Mouse (Mus musculus) megakaryocyte, embryonic 14.5 days (primary cell): Measurements from ENCODE around the gene Stx2.

ENCODE experiments used
- FLI1 ChIP-seq: IDR thresholded peaks from 2 replicates; pipeline ENCODE4 v1.6.1; 2012; ENCODE audit warnings: low read length, inconsistent platforms, mixed read lengths
- GATA1 ChIP-seq: IDR thresholded peaks from 3 replicates; pipeline ENCODE4 v1.6.1; 2012; ENCODE audit warnings: mixed read lengths, low read length, inconsistent platforms, borderline replicate concordance

DNA sequence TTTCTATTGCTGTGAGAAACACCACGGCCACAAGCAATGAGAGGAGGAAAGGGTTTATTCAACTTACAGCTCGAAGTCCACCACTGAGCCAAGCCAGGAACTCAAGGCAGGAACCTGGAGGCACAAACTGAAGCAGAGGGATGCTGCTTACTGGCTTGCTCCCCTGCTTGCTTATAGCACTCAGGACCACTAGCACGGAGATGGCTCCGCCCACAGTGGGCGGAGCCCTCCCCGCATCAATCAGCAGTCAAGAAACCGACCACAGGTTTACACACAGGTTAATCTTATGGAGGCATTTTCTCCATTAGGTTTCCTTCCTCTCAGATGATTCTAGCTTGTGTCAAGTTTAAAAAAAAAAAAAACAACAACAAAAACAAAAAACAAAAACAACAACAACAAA lies 27.5 kb downstream of the Stx2 start:
- TF ChIP-seq GATA1 (no peak), FLI1 (no peak)
